Mouse (Mus musculus): ENCODE measurements around the gene Fryl. TPM values are rescaled to one million over a fixed set of nuclear protein-coding genes. Genes with fewer than 3 reads are reported as not detected.

The Fryl gene
- total and polyA plus RNA-seq, 3 experiments: 112 to 439 (median 147) TPM

- Histone ChIP-seq H3K4me3 (ENCODE audit: low read depth, low read length) (no peak overlapping the region), H3K9me3 (replicated peaks) (no peaks in the 10 kb centered on the region), H3K36me3 (replicated peaks) (peaks cover 55% of the 10 kb centered on the region), H3K27me3 (ENCODE audit: insufficient read depth, low read length) (no peaks in the 10 kb centered on the region), H3K4me1 (ENCODE audit: insufficient read depth, low read depth, low read length) (peaks cover 49% of the 10 kb centered on the region)
- no peak for DNase-seq (ENCODE audit: low spot score)
- TF ChIP-seq GATA2 (IDR thresholded peaks at IDR 0.05; ENCODE audit: borderline replicate concordance, low read depth, low read length) (no peak), GATA1 (IDR thresholded peaks at IDR 0.05; ENCODE audit: borderline replicate concordance, low read length) (no peak), CTCF (IDR thresholded peaks at IDR 0.05; ENCODE audit: low read depth, low read length) (no peak), POLR2AphosphoS5 (IDR thresholded peaks at IDR 0.05; ENCODE audit: insufficient replicate concordance, low read depth, low read length) (no peak), TAL1 (conservative IDR thresholded peaks at IDR 0.05; ENCODE audit: low read depth, low read length) (no peak)
- no peak for ATAC-seq (ENCODE audit: extremely low read depth, insufficient number of reproducible peaks, low FRiP score, poor library complexity, severe bottlenecking)
These were observed 50.3 kb downstream of the Fryl start for GRCm38 (mm10) chr5:73205996-73206629.

- peaks cover 49% of the 10 kb centered on the region for H3K4me1 ChIP-seq (ENCODE audit: insufficient read depth, low read depth, low read length)
- DNase-seq (ENCODE audit: low spot score): no peak
- no peaks in the 10 kb centered on the region for H3K9me3 ChIP-seq (replicated peaks)
- no peak for TF ChIP-seq GATA2 (IDR thresholded peaks at IDR 0.05; ENCODE audit: borderline replicate concordance, low read depth, low read length)
- no peak for TF ChIP-seq TAL1 (conservative IDR thresholded peaks at IDR 0.05; ENCODE audit: low read depth, low read length)
- no peak for TF ChIP-seq GATA1 (IDR thresholded peaks at IDR 0.05; ENCODE audit: borderline replicate concordance, low read length)
- no peak for TF ChIP-seq CTCF (IDR thresholded peaks at IDR 0.05; ENCODE audit: low read depth, low read length)
- TF ChIP-seq POLR2AphosphoS5 (IDR thresholded peaks at IDR 0.05; ENCODE audit: insufficient replicate concordance, low read depth, low read length): no peak
- H3K27me3 ChIP-seq (ENCODE audit: insufficient read depth, low read length): no peaks in the 10 kb centered on the region
- peaks cover 48% of the 10 kb centered on the region for H3K36me3 ChIP-seq (replicated peaks)
- ATAC-seq (ENCODE audit: extremely low read depth, insufficient number of reproducible peaks, low FRiP score, poor library complexity, severe bottlenecking): no peak
- H3K4me3 ChIP-seq (ENCODE audit: low read depth, low read length): no peak overlapping the region
These were observed 51.4 kb downstream of the Fryl start for GRCm38 (mm10) chr5:73205050-73205449.

GRCm38 (mm10) chr5:73202498-73202897 lies 53.9 kb downstream of the Fryl start:
- Histone ChIP-seq H3K4me3 (ENCODE audit: low read depth, low read length) (no peak overlapping the region), H3K36me3 (replicated peaks) (peaks cover 48% of the 10 kb centered on the region), H3K4me1 (ENCODE audit: insufficient read depth, low read depth, low read length) (peaks cover 47% of the 10 kb centered on the region), H3K9me3 (replicated peaks) (0 out of 2 replicates have a peak, but pooled peaks cover 2% of the 10 kb centered on the region), H3K27me3 (ENCODE audit: insufficient read depth, low read length) (no peaks in the 10 kb centered on the region)
- DNase-seq (ENCODE audit: low spot score) (no peak), ATAC-seq (ENCODE audit: extremely low read depth, insufficient number of reproducible peaks, low FRiP score, poor library complexity, severe bottlenecking) (no peak)
- TF ChIP-seq GATA2 (IDR thresholded peaks at IDR 0.05; ENCODE audit: borderline replicate concordance, low read depth, low read length) (no peak), POLR2AphosphoS5 (IDR thresholded peaks at IDR 0.05; ENCODE audit: insufficient replicate concordance, low read depth, low read length) (no peak), TAL1 (conservative IDR thresholded peaks at IDR 0.05; ENCODE audit: low read depth, low read length) (no peak), GATA1 (IDR thresholded peaks at IDR 0.05; ENCODE audit: borderline replicate concordance, low read length) (no peak), CTCF (IDR thresholded peaks at IDR 0.05; ENCODE audit: low read depth, low read length) (no peak)

- H3K27me3 ChIP-seq (ENCODE audit: insufficient read depth, low read length): no peaks in the 10 kb centered on the region
- DNase-seq (ENCODE audit: low spot score) (no peak), ATAC-seq (ENCODE audit: extremely low read depth, insufficient number of reproducible peaks, low FRiP score, poor library complexity, severe bottlenecking) (no peak)
- H3K4me3 ChIP-seq (ENCODE audit: low read depth, low read length): no peak overlapping the region
- peaks cover 51% of the 10 kb centered on the region for H3K36me3 ChIP-seq (replicated peaks)
- H3K4me1 ChIP-seq (ENCODE audit: insufficient read depth, low read depth, low read length): peaks cover 48% of the 10 kb centered on the region
- no peak for TF ChIP-seq GATA2 (IDR thresholded peaks at IDR 0.05; ENCODE audit: borderline replicate concordance, low read depth, low read length)
- no peak for TF ChIP-seq POLR2AphosphoS5 (IDR thresholded peaks at IDR 0.05; ENCODE audit: insufficient replicate concordance, low read depth, low read length)
- no peak for TF ChIP-seq CTCF (IDR thresholded peaks at IDR 0.05; ENCODE audit: low read depth, low read length)
- TF ChIP-seq TAL1 (conservative IDR thresholded peaks at IDR 0.05; ENCODE audit: low read depth, low read length): no peak
- TF ChIP-seq GATA1 (IDR thresholded peaks at IDR 0.05; ENCODE audit: borderline replicate concordance, low read length): no peak
- 0 out of 2 replicates have a peak, but pooled peaks cover 2% of the 10 kb centered on the region for H3K9me3 ChIP-seq (replicated peaks)
These were observed 54.3 kb downstream of the Fryl start for GRCm38 (mm10) chr5:73202077-73202476.

GRCm38 (mm10) chr5:73200387-73201384 lies 55.7 kb downstream of the Fryl start:
- ATAC-seq (ENCODE audit: extremely low read depth, insufficient number of reproducible peaks, low FRiP score, poor library complexity, severe bottlenecking): no peak
- peaks cover 47% of the 10 kb centered on the region for H3K4me1 ChIP-seq (ENCODE audit: insufficient read depth, low read depth, low read length)

More at GRCm38 (mm10) chr5:73200387-73201384, 55.7 kb downstream of the Fryl start:
- peaks cover 51% of the 10 kb centered on the region for H3K36me3 ChIP-seq (replicated peaks)
- DNase-seq (ENCODE audit: low spot score): no peak
- no peak overlapping the region for H3K4me3 ChIP-seq (ENCODE audit: low read depth, low read length)
- H3K27me3 ChIP-seq (ENCODE audit: insufficient read depth, low read length): no peaks in the 10 kb centered on the region
- 0 out of 2 replicates have a peak, but pooled peaks cover 2% of the 10 kb centered on the region for H3K9me3 ChIP-seq (replicated peaks)
- TF ChIP-seq POLR2AphosphoS5 (IDR thresholded peaks at IDR 0.05; ENCODE audit: insufficient replicate concordance, low read depth, low read length) (no peak), TAL1 (conservative IDR thresholded peaks at IDR 0.05; ENCODE audit: low read depth, low read length) (no peak), CTCF (IDR thresholded peaks at IDR 0.05; ENCODE audit: low read depth, low read length) (no peak), GATA1 (IDR thresholded peaks at IDR 0.05; ENCODE audit: borderline replicate concordance, low read length) (no peak), GATA2 (IDR thresholded peaks at IDR 0.05; ENCODE audit: borderline replicate concordance, low read depth, low read length) (no peak)

Measured in G1E (cell line).